Mouse (Mus musculus) left cerebral cortex, adult 9 months (tissue): ENCODE measurements around the gene Slc47a1.
A peak's percentile ranks its signal among the peaks of the same experiment; 100 is the strongest.
"Not testable (repeated sequence)": the region's sequence is repeated elsewhere in the genome, so short reads cannot be mapped to it uniquely, and the experiment has no call there.

Experiments used
- DNase-seq, 2 experiments: peaks; one replicate each; pipeline ENCODE4 v3.0.0; 2022; ENCODE audit warnings: low spot score in 2 of 2

Gene Slc47a1

DNA sequence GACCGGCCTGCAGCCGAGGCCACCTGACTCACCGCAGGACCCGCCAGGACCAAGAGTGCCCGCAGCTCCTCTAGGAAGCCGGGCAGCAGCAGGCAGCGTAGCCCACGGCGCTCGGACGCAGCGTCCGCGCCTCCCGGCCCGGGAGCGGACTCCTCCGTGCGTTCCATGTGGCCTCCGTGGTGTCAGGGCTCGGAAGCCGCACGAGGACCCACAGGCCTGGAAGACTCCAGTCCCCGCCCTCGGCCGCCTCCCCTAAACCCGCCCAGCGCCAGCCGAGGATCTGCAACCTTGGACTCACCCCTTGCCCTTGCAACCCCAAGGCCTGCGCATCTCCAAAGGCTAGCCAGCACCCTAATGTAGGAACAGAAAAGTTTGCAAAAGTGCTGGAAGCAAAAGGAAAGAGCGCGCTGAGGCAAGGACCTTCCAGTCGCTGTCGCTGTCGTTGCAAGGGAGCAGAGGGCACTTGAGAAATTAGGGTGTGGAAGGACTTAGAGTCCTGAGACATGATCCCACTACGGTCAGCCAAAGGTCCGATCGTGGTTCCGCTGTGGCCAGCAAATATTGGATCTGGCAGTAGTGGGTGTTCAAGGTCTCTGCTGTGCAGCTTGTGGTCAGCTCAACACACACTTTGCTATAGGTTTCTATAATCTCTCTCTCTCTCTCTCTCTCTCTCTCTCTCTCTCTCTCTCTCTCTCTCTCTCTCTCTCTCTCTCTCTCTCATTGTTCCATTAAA is at the start of gene Slc47a1:
Slc47a1 (minus strand) TSS at position 465 of the 733 bp plus-strand sequence.
- no peak for DNase-seq

GRCm38 (mm10) chr11:61419253-61419652 is 41.1 kb upstream of the Slc47a1 start:
- DNase-seq: no peak

DNA sequence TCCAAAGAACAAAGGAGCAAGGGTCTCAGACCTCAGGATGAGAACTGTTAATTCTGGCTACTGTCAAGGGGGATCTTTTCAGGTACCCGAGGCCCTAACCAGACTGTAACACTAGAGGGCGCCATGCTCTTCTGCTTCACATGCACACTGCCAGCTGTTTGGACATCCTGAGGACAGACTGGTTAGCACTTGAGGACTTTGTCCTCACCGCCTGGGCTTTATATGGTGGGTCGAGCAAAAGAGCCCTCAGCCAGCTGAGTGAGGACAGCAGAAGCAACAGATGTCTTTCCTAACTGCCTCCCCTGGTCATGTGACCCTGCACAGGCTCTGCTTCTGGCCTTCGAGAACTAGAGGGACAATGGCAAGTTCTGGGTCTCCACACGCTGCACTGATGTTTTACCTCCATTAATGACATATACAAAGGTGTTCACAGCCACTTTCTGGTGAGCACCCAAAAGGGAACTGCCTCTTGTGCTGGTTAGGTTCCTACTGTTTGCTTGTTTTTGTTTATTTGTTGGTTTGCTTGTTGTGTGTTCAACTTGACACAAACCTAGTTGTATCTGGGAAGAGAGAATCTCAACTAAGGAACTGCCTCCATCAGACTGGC is 39.9 kb upstream of the Slc47a1 start:
- peak in 1 of 2 experiments; percentile 91 for DNase-seq

DNA sequence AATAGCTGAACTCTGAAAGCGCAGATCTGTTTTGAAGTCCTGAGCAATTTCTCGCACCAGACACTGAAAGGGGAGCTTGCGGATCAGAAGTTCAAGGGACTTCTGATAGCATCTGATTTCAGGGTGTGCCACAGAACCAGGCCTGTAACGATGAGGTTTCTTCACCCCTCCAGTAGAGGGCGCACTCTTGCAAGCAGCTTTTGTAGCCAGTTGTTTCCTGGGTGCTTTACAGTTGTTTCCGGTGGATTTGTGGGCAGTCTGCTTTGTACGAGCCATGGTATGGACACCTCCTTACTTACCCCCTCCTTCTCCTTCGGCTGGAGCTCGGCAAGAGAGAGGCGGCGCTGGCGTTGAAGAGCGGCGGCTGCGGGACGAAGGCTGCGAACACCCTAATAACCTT is 38.4 kb upstream of the Slc47a1 start:
- not testable (repeated sequence) for DNase-seq

GRCm38 (mm10) chr11:61415444-61415843 is 37.3 kb upstream of the Slc47a1 start:
- DNase-seq: no peak

- no peak for DNase-seq
Measured at GRCm38 (mm10) chr11:61414560-61414959, 36.4 kb upstream of the Slc47a1 start.

GRCm38 (mm10) chr11:61413411-61413810 is 35.3 kb upstream of the Slc47a1 start:
- DNase-seq: no peak

DNA sequence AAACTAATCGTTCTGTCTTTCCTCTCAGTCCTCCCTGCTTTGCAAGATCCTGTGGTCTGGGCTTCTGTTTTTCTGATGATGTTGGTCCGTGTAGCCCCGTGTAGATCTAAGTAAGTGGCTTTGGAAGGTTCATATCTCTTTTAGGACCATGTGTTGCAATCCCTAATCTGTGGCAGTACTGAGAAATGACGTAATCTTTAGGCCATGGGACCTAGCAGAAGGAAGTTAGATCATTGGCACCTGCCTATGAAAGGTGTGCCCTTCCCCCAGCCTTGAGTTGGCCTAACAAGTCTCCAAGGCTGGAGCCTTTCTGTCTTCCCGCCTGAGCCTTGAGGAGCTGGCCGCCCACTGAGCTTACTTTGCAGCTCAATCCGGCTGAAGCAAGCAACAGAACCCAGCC is 33.7 kb upstream of the Slc47a1 start:
- no peak for DNase-seq

DNA sequence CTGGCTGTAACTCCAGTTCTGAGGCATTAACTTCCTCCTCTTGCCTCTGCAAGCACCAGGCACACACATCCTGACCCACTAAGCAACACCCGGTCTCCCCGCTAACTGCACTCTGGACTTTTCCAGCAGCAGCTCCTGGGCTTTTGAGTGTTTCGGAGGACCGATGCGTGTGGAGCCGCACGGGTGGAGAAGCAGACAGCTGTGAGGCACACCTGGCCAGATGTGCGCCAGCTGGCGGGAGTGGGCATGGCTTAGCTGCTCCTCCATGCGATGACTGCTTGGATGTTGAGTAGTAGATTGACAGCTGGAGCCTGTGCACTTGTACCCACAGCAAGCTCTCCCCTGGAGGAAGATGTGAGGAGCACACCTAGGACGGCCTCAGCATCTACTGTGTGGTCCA is 33.1 kb upstream of the Slc47a1 start:
- no peak for DNase-seq

- peak in 1 of 2 experiments; percentile 94 for DNase-seq
Measured at GRCm38 (mm10) chr11:61410129-61410528, 32.0 kb upstream of the Slc47a1 start.

DNA sequence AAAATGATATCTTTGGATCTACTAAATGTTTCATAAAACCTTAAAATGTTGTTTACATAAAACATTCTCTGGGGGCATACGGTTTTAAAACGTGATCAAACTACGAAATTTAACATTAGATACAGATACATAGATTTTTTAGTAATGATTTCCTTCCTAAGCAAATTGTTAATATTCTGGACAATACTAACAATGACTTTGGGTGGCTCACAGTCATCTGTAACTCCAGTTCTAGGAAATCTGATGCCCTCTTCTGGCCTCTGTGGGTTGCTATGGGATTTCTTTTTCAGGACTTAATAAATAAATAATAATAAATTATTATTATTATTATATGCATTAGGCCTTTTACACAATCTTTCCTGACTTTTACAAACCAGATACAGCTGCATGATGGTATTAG is 30.9 kb upstream of the Slc47a1 start:
- no peak for DNase-seq

DNA sequence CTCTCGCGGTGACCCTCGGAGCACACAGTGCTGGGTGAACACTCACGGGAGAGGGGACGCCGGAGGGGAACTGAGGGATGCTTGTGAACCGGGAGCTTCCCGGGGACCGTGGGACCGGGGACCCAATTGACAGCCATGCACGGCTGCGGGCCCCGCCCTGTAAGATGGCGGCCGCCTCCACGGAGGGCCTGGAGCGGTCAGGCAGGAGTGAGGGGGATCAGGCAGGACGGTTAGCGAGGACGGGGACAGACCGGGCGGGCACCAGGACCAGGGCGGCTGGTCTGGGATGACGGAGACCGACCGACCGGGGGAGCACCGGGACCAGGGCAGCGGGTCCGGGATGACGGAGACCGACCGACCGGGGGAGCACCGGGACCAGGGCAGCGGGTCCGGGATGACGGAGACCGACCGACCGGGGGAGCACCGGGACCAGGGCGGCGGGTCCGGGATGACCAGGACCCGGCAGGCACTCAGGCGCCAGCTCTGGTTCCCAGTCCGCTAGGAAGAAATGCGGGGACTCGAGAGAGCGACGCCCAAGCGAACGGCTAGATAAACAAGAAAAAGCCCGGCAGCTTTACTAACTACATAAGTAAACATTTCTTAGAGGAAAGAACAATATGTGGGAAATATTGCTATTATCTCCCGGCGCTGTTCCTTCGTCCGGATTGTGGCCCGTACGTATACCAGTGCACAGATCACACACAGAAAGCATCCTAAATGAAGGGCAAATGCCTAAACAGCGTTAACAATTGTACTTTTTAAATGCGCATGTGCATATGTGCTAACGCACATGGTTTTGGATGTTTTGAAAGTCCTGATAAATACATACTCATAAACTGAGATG is 30.3 kb upstream of the Slc47a1 start:
- peak in 1 of 2 experiments; percentile 74 for DNase-seq

GRCm38 (mm10) chr11:61407638-61408183 is 29.6 kb upstream of the Slc47a1 start:
- peak; percentile 85 to 97 for DNase-seq

GRCm38 (mm10) chr11:61401794-61402193 is 23.6 kb upstream of the Slc47a1 start:
- no peak for DNase-seq

- no peak for DNase-seq
Measured at GRCm38 (mm10) chr11:61400681-61401346, 22.7 kb upstream of the Slc47a1 start.

DNA sequence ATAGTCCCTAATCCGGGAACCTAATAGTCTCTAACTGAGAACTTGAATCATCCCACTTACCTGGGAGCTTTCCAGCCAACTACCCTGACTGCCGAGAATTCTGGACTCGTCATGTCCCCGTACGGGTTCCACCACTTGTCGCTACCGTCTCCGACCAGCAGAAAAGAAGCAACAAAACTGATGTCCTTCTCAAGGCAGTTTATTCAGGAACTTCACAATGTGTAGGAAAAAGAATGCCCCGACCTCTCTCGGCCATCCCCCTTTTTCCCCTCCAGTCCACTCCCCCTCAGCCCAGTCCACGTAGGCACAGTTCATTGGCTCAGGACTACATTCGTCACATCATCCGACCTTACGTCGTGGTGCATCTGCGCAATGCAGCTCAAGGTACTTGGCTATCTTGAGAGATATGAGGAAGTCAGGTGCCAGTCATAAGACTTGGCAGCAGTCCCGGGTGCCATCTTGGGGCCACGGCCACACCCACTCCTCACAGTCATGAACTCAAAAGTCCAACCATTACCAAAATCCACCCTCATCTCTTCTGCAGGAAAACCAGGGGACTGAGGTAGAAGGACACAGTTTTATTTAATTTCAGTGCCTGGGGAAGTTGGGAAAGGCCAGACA is 19.4 kb upstream of the Slc47a1 start:
- DNase-seq: not testable (repeated sequence)

DNA sequence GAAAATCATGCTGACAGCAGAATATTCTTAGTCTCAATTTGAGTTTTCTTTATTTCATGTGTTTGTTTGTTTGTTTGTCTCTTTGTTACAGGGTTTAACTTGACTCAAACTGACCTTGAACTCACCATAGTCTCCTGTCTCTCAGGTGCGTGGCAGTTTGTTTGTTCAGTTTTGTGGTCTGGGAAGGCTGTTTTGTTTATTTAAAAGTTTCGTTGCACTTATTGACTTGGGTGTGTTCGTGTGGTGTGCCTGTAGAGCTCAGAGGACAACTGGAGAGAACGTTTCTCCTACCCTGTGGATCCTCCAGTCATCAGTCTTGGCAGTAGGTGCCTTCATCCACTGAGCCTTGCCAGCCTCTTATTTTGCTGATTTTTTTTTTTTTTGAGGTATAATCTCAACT is 10.8 kb upstream of the Slc47a1 start:
- no peak for DNase-seq

DNA sequence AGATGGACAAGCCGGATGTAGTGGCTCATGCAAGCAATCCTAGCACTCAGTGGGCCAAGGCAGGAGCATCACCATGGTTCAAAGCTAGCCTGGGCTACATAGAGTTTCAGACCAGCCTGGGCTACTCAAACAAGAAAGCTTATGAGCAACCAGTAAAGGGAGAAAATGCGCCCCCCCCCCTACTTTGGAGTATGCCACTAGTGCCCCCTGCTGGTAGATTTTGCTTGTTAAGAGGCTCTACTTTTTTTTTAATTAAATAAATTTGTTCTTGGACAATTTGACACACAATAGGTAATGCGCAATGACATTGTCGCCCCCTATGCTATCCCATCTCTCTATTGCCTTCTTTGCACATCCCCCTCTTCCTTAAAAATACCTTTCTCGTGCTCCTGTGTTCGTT is 9.9 kb upstream of the Slc47a1 start:
- DNase-seq: no peak

- no peak for DNase-seq
Measured at GRCm38 (mm10) chr11:61387233-61387632, 9.1 kb upstream of the Slc47a1 start.

DNA sequence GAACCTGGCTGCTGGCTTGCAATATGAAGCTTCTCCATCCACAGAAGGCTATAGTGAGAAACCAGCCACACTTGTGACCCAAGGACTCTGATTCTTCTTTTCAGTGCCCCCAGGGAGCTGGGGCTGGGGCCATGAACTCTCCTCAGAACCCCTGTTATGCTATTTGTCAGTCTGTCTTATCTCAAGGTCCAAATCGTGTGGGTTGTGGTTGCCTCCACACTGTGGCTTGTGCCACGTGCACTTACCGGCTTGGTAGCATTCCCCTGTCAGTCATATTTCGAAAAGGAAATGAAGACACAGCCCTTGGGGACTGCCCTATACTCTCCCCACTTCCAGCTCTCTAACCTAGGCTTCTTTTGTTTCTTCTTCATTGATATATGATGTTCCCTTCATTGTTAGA is 7.6 kb upstream of the Slc47a1 start:
- no peak for DNase-seq

DNA sequence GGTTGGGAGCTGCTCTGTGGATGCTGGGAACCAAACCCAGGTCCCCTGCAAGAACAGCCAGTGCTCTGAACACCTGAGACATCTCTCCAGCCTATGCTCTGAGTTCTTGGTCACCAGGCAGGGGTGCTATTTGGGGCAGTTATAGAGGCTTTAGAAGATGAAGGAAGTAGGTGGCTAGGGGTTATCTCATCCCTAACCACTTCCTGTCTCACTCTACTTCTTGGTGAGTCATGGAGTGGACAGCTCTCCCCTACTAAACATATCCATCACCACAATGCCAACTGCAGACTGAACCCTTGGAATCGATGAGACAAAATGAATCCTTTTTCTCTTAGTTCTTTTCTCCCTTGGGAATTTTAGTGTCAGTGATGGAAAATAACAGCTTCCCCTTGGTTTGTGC is 3.1 kb upstream of the Slc47a1 start:
- no peak for DNase-seq
